Mouse (Mus musculus): ENCODE measurements around the gene Dthd1. TPM values are rescaled to one million over a fixed set of nuclear protein-coding genes. Genes with fewer than 3 reads are reported as not detected.

Gene Dthd1
- not detected in 2 replicates for polyA plus RNA-seq (2015; fragmentation: Nextera tagmentation; extraction: Ambion mirVana)

DNA sequence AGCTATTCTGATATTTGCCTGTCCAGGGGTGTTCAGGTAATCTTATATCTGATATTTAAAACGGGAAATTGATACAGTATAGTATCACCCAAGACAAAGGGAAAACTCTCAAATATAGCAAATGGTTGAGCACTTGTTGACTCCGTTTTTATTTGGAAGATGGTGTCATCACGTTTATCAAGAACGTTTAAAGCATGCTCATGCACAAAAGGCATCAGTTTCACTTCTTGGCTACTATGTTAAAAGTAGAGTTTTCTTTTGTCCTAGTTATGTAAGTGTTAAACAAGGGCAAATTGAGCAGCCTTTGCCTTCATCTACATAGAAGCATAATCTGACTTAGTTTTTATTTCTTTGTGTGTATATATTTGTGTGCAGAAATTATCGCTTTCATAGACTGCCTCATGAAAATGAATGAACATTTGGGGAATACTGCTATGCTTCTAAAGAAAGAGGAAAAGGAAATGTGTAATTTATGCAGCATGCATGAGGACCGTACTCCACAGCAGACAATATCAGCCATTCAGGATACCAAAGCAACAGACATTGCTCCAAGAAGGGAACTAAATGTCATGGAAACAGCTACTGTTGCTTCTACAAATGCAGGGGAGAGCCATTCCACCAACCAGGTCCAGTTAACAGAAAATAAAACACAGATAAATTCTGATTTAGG lies at the start of gene Dthd1:
Gene Dthd1, plus strand, starts transcription at position 422 of the 670 bp plus-strand sequence.
- Histone ChIP-seq H3K27me3 (ENCODE audit: control insufficient read depth, insufficient read depth, low read depth, low read length) (no peaks in the 10 kb centered on the region), H3K36me3 (ENCODE audit: control insufficient read depth, insufficient read depth, low read length) (no peaks in the 10 kb centered on the region), H3K9ac (ENCODE audit: low read length) (no peak within 1 kb of the TSS), H3K4me2 (ENCODE audit: low read depth, low read length) (no peak within 1 kb of the TSS), H3K4me3 (ENCODE audit: low read length) (no peak within 1 kb of the TSS), H3K27ac (ENCODE audit: low read length) (no peak within 1 kb of the TSS), H3K9me3 (ENCODE audit: control insufficient read depth, low read length) (peaks cover 3% of the 10 kb centered on the region; the same call in 1 of the 2 replicates), H3K4me1 (replicated peaks; ENCODE audit: control insufficient read depth, insufficient read depth, low read length) (no peaks in the 10 kb centered on the region)
- 79% methylated on average over 6 of the region's 6 CpGs for WGBS
- no peak for ATAC-seq (ENCODE audit: low read depth)

DNA sequence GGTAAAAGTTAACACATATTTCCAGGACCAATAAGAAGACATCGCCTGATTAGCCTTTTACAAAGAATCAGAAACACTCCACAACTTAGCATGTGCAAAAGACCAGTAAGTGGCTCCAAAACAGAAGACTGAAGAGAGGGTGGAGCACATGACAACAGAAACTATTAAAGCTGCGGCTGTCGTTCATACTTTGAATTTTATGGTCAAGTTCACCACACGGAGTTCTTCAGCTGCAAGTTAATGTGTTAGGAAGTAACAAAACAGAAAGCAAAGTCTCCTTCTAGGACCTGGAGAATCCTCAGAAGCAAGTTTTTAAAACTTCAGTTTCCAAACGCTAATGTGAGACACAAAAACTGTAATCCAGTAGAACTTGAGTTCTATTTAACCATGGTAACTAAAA lies 49.5 kb upstream of the Dthd1 start:
- H3K4me1 ChIP-seq (replicated peaks; ENCODE audit: control insufficient read depth, insufficient read depth, low read length) = peaks cover 9% of the 10 kb centered on the region; the same call in 1 of the 2 replicates
- no peaks in the 10 kb centered on the region; the same call in 1 of the 2 replicates for H3K27me3 ChIP-seq (ENCODE audit: control insufficient read depth, insufficient read depth, low read depth, low read length)
- no peaks in the 10 kb centered on the region for H3K9me3 ChIP-seq (ENCODE audit: control insufficient read depth, low read length)
- H3K4me2 ChIP-seq (ENCODE audit: low read depth, low read length) = peak overlapping the region; percentile 43
- no peak overlapping the region for H3K9ac ChIP-seq (ENCODE audit: low read length)
- peak overlapping the region; percentile 13; the same call in 1 of the 2 replicates for H3K4me3 ChIP-seq (ENCODE audit: low read length)
- no peak overlapping the region for H3K27ac ChIP-seq (ENCODE audit: low read length)
- 45% methylated on average over 5 of the region's 5 CpGs for WGBS
- no peaks in the 10 kb centered on the region for H3K36me3 ChIP-seq (ENCODE audit: control insufficient read depth, insufficient read depth, low read length)
- ATAC-seq (ENCODE audit: low read depth) = no peak

- peaks cover 9% of the 10 kb centered on the region; the same call in 1 of the 2 replicates for H3K4me1 ChIP-seq (replicated peaks; ENCODE audit: control insufficient read depth, insufficient read depth, low read length)
- H3K9me3 ChIP-seq (ENCODE audit: control insufficient read depth, low read length) = no peaks in the 10 kb centered on the region
- peak overlapping the region; percentile 64 for H3K4me3 ChIP-seq (ENCODE audit: low read length)
- no peak for ATAC-seq (ENCODE audit: low read depth)
- H3K9ac ChIP-seq (ENCODE audit: low read length) = peak overlapping the region; percentile 73
- no peaks in the 10 kb centered on the region for H3K36me3 ChIP-seq (ENCODE audit: control insufficient read depth, insufficient read depth, low read length)
- H3K27me3 ChIP-seq (ENCODE audit: control insufficient read depth, insufficient read depth, low read depth, low read length) = no peaks in the 10 kb centered on the region; the same call in 1 of the 2 replicates
- peak overlapping the region; percentile 81 for H3K4me2 ChIP-seq (ENCODE audit: low read depth, low read length)
- H3K27ac ChIP-seq (ENCODE audit: low read length) = peak overlapping the region; percentile 25; the same call in 1 of the 2 replicates
- 14% methylated on average over 5 of the region's 5 CpGs for whole genome bisulfite sequencing
Observed at GRCm38 (mm10) chr5:62765459-62765783, 48.2 kb upstream of the Dthd1 start.

- Histone ChIP-seq H3K9ac (ENCODE audit: low read length) (peak within 1 kb of the TSS; percentile 73), H3K36me3 (ENCODE audit: control insufficient read depth, insufficient read depth, low read length) (no peaks in the 10 kb centered on the region), H3K4me2 (ENCODE audit: low read depth, low read length) (peak within 1 kb of the TSS; percentile 81), H3K9me3 (ENCODE audit: control insufficient read depth, low read length) (no peaks in the 10 kb centered on the region), H3K27ac (ENCODE audit: low read length) (peak within 1 kb of the TSS; percentile 25; the same call in 1 of the 2 replicates), H3K4me1 (replicated peaks; ENCODE audit: control insufficient read depth, insufficient read depth, low read length) (peaks cover 6% of the 10 kb centered on the region; the same call in 1 of the 2 replicates), H3K27me3 (ENCODE audit: control insufficient read depth, insufficient read depth, low read depth, low read length) (no peaks in the 10 kb centered on the region; the same call in 1 of the 2 replicates), H3K4me3 (ENCODE audit: low read length) (peak within 1 kb of the TSS; percentile 64)
- ATAC-seq (ENCODE audit: low read depth) = peak; percentile 82
- whole genome bisulfite sequencing = under 1% methylated on average over 87 of the region's 106 CpGs
Observed at GRCm38 (mm10) chr5:62765784-62766701, 47.6 kb upstream of the Dthd1 start, which contains the start of gene Arap2. TSS of gene Arap2 (minus strand) at chr5:62766159.

GRCm38 (mm10) chr5:62771775-62772599 lies 41.6 kb upstream of the Dthd1 start:
- peak; percentile 87 for ATAC-seq (ENCODE audit: low read depth)
- no peaks in the 10 kb centered on the region for H3K36me3 ChIP-seq (ENCODE audit: control insufficient read depth, insufficient read depth, low read length)

GRCm38 (mm10) chr5:62777804-62778203 lies 35.8 kb upstream of the Dthd1 start:
- H3K36me3 ChIP-seq (ENCODE audit: control insufficient read depth, insufficient read depth, low read length) = no peaks in the 10 kb centered on the region
- H3K4me2 ChIP-seq (ENCODE audit: low read depth, low read length) = no peak overlapping the region
- H3K9ac ChIP-seq (ENCODE audit: low read length) = no peak overlapping the region
- WGBS = 84% methylated on average over 8 of the region's 8 CpGs
- H3K4me1 ChIP-seq (replicated peaks; ENCODE audit: control insufficient read depth, insufficient read depth, low read length) = no peaks in the 10 kb centered on the region
- no peak for ATAC-seq (ENCODE audit: low read depth)
- H3K4me3 ChIP-seq (ENCODE audit: low read length) = no peak overlapping the region
- no peaks in the 10 kb centered on the region for H3K9me3 ChIP-seq (ENCODE audit: control insufficient read depth, low read length)
- no peaks in the 10 kb centered on the region for H3K27me3 ChIP-seq (ENCODE audit: control insufficient read depth, insufficient read depth, low read depth, low read length)
- no peak overlapping the region for H3K27ac ChIP-seq (ENCODE audit: low read length)

More at GRCm38 (mm10) chr5:62771775-62772599, 41.6 kb upstream of the Dthd1 start:
- no peaks in the 10 kb centered on the region; the same call in 1 of the 2 replicates for H3K27me3 ChIP-seq (ENCODE audit: control insufficient read depth, insufficient read depth, low read depth, low read length)
- WGBS = 56% methylated on average over 11 of the region's 11 CpGs
- H3K4me2 ChIP-seq (ENCODE audit: low read depth, low read length) = no peak overlapping the region
- H3K4me3 ChIP-seq (ENCODE audit: low read length) = no peak overlapping the region
- H3K4me1 ChIP-seq (replicated peaks; ENCODE audit: control insufficient read depth, insufficient read depth, low read length) = no peaks in the 10 kb centered on the region
- no peak overlapping the region for H3K27ac ChIP-seq (ENCODE audit: low read length)
- no peaks in the 10 kb centered on the region for H3K9me3 ChIP-seq (ENCODE audit: control insufficient read depth, low read length)
- no peak overlapping the region for H3K9ac ChIP-seq (ENCODE audit: low read length)

- no peaks in the 10 kb centered on the region for H3K27me3 ChIP-seq (ENCODE audit: control insufficient read depth, insufficient read depth, low read depth, low read length)
- H3K9ac ChIP-seq (ENCODE audit: low read length) = no peak overlapping the region
- H3K4me1 ChIP-seq (replicated peaks; ENCODE audit: control insufficient read depth, insufficient read depth, low read length) = no peaks in the 10 kb centered on the region
- no peak for ATAC-seq (ENCODE audit: low read depth)
- H3K27ac ChIP-seq (ENCODE audit: low read length) = no peak overlapping the region
- 84% methylated on average over 5 of the region's 5 CpGs for WGBS
- no peak overlapping the region for H3K4me3 ChIP-seq (ENCODE audit: low read length)
- H3K36me3 ChIP-seq (ENCODE audit: control insufficient read depth, insufficient read depth, low read length) = no peaks in the 10 kb centered on the region
- H3K4me2 ChIP-seq (ENCODE audit: low read depth, low read length) = no peak overlapping the region
- no peaks in the 10 kb centered on the region for H3K9me3 ChIP-seq (ENCODE audit: control insufficient read depth, low read length)
Observed at GRCm38 (mm10) chr5:62778682-62779081, 34.9 kb upstream of the Dthd1 start.

DNA sequence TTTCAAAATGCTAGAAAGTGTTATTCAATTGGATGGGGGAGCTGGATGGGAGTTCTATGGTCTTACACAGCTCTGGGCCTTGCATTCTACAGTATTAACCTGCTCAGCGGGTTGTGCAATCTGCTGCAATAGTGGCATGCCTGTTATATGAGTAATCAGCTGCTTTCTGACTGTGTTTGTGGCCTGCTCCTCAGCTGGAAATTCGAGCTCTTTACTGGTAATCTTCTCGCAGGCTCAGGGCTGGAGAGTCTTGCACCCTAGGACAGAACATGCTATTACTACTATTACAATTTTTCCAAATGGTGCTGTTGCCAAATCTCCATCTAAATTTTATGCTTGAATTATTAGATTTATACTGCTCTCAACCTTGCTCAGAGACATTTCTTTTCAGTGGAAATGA lies 26.8 kb upstream of the Dthd1 start:
- Histone ChIP-seq H3K27ac (ENCODE audit: low read length) (no peak overlapping the region), H3K9ac (ENCODE audit: low read length) (no peak overlapping the region), H3K9me3 (ENCODE audit: control insufficient read depth, low read length) (no peaks in the 10 kb centered on the region), H3K4me1 (replicated peaks; ENCODE audit: control insufficient read depth, insufficient read depth, low read length) (no peaks in the 10 kb centered on the region), H3K27me3 (ENCODE audit: control insufficient read depth, insufficient read depth, low read depth, low read length) (no peaks in the 10 kb centered on the region), H3K4me3 (ENCODE audit: low read length) (no peak overlapping the region), H3K36me3 (ENCODE audit: control insufficient read depth, insufficient read depth, low read length) (no peaks in the 10 kb centered on the region), H3K4me2 (ENCODE audit: low read depth, low read length) (no peak overlapping the region)
- no peak for ATAC-seq (ENCODE audit: low read depth)
- 78% methylated on average over 3 of the region's 3 CpGs for WGBS

Data from lung, embryonic 16.5 days (tissue).